Mouse (Mus musculus): ENCODE measurements at regions not wholly inside any gene's neighbourhood (a gene's known extent, or its start where the extent isn't known, plus 50 kb on each side); places are given as distances from the start of the nearest gene placed in this dataset.

DNA sequence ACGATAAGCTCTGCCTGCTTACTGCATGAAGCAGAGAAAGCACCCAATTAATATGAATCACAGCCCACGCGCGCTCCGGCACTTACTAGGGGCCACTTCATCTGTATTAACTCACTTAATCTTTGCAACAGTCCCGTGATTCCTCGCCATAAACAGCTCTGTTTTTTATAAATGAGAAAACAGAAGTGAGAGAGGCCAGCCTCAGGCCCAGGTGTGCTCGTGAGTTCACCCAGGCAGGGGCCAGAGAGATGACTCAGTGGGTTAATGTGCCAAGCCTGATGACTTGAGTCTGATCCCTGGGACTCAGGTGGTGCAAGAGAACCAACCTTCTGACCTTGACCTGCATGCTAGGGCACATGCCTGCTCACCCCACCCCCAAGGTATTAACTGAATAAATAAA, 248.4 kb upstream of the Sdk2 start:
- DNase-seq: no peak

- DNase-seq: no peak
These were observed 246.8 kb upstream of the Sdk2 start for GRCm38 (mm10) chr11:114313652-114314051.

DNA sequence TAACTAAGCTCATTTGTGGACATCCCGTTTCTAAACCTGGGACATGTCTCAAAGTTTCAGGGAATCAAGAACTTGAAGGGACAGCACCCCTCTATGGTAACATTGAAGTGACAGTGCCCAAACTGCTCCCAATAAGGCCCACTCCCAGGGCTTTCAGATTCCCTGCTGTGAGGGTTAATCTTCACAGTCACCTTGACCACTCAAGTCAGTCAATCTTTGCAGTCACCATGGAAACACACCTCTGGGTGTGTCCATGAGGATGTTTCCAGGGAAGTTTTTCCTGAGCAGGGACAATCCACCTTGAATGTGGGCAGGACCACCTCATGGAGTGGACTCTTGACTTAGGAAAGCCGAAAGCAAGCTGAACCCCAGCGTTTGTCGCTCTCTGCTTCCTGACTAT, 244.8 kb upstream of the Sdk2 start:
- DNase-seq: no peak

GRCm38 (mm10) chr11:114303636-114304354, 236.9 kb upstream of the Sdk2 start:
- DNase-seq: no peak

DNA sequence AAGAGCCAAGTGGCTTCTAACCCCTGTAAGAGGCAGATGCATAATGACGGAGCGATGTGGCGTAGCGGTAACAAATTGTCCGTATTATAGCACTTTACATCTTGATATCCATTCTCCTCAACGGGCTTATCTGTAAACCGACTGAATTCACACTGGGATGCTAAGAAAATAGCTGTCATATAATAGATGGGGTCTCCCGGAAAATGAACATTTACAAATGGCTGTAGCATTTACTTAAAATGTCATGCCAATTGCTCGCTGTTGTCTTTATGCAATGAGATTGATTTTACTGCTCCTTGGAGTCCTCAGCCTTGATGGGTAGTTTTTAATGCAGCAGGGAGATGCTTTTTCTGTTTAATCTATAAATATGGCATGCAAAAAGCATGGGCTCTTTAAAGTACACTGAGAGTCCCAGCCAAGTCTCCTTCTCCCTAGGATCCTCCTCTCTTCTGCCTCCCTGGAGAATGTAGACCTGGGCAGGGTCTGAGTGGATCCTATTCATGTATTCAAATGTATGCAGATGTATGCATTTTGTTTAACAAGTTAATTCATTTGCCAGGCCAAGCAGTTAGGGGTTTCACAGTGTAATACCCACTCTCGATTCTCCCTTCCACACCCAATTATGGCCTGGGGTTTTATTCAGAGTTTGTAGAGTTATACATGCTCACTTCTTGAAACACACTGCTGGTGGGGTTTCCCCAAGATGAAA, 233.9 kb upstream of the Sdk2 start:
- no peak for DNase-seq

DNA sequence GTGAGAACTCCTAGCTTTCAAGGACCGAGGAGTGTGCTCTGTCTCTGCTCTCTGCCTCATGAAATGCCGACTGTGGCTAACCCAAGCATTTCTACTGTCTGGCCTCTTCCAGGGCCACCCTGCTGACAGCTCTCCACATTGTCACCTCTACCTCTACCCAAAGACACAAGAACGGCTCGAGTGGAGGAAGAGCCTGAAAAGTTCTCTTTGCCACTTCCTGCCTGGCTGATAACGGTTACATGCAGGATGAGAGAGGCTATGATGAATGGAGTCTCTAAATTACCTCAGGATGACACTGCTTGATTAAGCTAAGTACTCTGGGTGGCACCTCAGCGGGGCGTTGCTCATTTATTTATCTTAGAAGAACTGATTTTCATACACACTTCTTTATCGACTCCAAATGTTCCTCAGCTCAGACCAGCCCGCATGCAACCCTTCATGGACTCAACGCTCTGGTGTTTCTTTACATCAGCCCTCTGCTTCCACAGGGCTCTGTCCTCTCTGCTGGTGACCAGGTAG, 230.0 kb upstream of the Sdk2 start:
- no peak for DNase-seq

DNA sequence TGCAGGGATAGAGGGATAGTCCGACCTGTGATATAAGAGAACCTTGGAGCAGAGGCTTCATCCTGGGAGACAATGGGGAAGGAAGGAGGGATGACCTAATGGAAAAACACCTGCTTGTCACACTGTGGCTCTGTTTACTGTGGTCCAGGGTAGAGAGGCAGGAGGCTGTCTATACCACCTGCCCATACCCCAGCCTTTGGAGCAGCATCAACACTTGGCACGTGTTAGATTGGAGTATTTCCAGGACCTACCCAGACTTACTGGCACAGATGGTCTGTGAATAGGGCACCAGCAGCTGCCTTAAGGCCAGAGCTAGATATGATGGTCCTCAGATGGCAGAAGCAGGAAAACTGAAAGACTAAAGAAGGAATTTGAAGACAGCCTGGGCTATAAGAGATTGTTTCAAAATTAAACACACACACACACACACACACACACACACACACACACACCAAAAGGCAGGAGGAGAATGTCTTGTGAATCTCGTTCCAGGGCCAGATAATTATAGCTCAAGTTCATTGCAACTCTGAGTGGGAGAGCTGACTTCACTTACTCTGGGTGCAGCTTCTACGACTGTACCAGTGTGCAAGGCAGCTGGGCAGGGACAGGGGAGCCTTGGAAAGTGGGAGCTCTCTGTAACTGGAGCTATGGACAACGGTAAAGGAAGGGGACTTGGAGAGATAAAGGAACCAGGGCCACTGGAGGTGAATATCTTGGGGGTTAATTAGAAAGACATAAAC, 227.8 kb upstream of the Sdk2 start:
- no peak for DNase-seq

- no peak for DNase-seq
These were observed 224.4 kb upstream of the Sdk2 start for GRCm38 (mm10) chr11:114291258-114291657.

DNA sequence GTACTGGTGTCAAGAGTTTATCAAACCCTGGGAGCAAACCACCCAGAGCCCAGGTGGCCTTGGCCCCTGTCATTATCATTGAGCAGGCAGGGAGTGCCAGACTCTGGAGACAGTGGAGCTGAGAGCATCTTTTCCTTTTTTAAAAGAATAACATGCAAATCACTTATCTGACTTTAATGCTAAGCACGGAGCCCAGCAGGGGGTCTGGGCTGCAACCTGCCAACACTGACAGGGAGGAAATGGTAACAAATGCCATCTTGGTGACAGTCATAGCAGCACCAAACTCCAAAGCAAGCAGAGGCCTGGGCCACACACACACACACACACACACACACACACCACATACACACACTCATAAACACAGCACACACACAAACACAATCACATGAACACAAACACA, 223.1 kb upstream of the Sdk2 start:
- no peak for DNase-seq

DNA sequence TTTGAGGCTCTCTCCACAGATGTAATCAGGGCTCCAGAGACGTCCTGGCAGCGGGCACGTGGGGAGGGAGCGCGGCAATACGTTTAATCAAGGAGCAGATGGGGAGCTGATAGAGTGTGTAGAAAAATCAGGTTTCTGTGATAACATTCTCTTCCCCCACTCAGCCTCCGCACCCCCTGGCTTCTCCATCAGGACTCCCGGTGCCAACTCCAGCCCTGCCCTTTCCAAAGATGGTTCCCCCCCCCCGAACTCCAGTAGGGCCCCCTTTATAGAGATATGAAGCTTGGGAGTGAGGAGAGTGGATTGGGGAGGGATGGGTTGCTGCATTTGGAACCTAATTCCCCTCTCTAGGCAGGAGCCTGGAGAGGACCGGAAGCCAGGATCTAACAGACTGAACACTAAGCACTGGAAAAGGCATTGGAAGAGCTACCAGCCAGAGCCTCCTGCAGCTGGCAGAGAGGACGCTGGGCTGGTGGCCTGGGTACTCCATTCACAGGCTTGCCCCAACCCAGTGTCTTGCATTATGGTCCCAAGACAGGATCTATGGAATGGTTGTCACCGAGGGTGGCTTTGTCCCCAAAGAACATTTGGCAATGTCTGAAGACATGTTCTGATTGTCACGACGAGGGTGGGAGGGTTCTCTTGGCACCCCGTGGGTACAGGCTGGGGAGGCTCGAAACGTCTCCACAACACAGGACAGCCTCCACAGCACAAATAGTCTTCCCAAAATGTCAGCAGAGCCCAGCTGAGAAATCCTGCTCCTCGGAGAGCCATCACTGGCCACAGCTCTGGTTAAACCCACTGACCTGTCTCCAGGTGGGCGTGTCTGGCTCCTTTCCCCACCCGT, 218.2 kb upstream of the Sdk2 start:
- DNase-seq: no peak

DNA sequence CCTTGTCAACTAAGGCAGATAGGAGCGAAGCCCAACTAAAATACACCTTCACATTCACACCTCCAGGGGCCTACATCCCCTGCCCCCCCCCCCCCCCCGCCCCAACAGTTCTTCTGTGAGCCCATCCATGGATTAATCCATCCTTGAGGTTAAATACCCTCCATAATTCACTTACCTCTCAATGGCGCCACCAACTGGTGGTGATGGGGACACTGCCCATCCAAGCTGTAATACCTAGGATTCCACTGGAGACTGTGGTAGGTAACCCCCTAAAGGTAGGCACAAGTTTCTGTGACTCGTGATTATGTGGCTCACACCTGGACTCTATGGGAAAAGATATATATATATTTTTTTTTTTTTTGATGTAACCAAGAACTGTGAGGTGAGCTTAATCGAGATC, 216.4 kb upstream of the Sdk2 start:
- peak; percentile 63 for DNase-seq

DNA sequence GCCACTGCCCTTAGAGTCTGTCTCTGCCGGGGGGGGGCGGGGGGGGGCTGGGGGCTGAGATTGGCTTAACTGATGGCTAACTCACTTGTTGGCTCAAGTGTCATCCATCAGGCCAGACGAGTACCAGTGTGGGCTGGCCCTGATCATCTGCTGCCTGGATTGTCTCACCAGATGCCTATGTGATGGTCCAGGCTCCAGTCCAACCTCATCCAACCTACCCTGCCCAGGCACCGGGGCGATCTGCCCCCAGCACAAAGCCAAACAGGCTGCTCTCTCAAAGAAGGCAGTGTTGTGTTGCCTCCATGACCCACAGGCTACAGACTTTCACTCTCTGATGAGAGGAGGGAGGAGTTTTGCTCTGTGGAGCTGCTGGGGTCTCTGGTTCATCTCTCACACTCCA, 215.7 kb upstream of the Sdk2 start:
- DNase-seq: no peak

GRCm38 (mm10) chr11:114281846-114282245, 215.0 kb upstream of the Sdk2 start:
- no peak for DNase-seq

GRCm38 (mm10) chr11:114281041-114281695, 214.3 kb upstream of the Sdk2 start:
- no peak for DNase-seq

GRCm38 (mm10) chr11:114277513-114278304, 210.9 kb upstream of the Sdk2 start:
- peak; percentile 37 for DNase-seq

- no peak for DNase-seq
These were observed 203.7 kb upstream of the Sdk2 start for GRCm38 (mm10) chr11:114270358-114271072.

DNA sequence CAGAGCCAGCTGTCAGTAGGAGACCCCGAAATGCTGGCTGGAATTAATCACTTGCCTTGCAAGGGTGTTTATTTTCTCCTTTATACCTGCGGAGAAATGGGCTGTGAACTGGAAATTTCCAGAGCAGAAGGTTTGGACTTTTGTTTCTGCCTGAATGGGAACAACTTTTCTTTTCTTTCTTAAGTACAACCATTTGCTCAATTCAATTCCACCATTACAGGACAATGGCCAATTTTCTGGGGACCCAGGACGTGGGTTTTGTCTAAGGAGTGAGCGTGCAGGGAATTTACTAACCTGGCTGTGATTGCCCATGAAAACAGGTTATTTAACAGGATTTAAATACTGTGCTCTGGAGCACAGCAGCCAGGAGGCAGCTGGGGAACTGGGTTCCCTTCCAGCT, 195.1 kb upstream of the Sdk2 start:
- DNase-seq: no peak

DNA sequence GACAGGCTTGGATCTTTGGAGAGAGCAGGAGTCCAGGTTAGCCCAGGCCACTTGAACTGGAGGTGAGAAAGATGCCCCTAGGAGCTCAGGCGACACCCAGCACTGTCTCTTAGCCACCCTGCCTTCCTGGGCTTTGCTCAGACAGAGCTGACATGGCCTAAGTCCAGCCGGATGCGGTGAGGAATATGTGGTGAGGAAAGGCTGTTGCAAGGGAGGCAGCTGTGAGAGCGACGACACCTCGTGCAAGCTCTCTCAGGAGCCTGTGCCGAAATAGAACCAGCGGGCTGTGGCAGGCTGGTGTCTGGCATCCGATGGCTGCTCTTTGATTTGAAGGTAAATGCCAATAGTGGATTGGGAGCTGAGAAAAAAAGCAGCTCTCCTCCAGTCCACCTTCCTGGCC, 191.4 kb upstream of the Sdk2 start:
- DNase-seq: no peak

DNA sequence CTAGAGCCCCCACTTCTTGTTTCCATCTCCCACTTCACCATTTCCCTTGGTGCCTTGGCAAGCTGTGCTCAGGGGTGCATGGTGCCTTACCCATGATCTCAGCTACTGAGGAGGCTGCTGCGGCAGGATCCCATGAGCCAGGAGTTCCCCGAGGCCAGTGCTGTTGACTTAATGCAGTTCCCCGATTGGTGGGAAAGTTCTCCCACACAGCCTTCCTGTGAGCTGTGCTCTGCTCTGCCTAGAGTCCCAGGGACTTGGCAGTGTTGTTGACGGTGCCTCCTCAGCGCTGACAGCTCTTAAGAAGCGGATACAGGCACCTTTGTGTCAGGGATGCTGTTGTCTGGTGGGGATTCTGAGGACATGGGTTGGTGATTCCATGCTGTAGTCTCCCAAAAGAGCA, 190.9 kb upstream of the Sdk2 start:
- DNase-seq: no peak

GRCm38 (mm10) chr11:114257061-114257460, 190.2 kb upstream of the Sdk2 start:
- no peak for DNase-seq

- DNase-seq: no peak
These were observed 187.5 kb upstream of the Sdk2 start for GRCm38 (mm10) chr11:114254344-114254743.
